In genomic region chr10:74680559-74680958, GRCm38 (mm10) we compare ENCODE assay signal across 11 mouse cellular contexts.
A peak's percentile ranks its signal among the peaks of the same experiment; 100 is the strongest.
DNase-seq lines count a peak whose midpoint lies in the region; ATAC-seq lines count a peak whose summit lies in the region.
"Had no signal": no experiment of that assay in that cellular context is flagged by ENCODE, and none has a peak within 500 bp of the region (broad histone marks: within the 10 kb centered on the region; RNA-seq: fewer than 3 reads in every experiment).

No protein-coding gene starts in this region.

- 32% methylated on average over 1 of the region's 1 CpGs for WGBS in neural tube, embryonic 15.5 days
- 15% methylated on average over 1 of the region's 1 CpGs for WGBS in embryonic facial prominence, embryonic 14.5 days
- whole genome bisulfite sequencing in forebrain, embryonic 12.5 days = 43% methylated on average over 1 of the region's 1 CpGs

- H3K4me2 ChIP-seq in neural tube, embryonic 15.5 days = no peak overlapping the region
- no peak overlapping the region for H3K4me2 ChIP-seq in embryonic facial prominence, embryonic 14.5 days (ENCODE audit: low read depth, low read length)
- no peak overlapping the region for H3K4me2 ChIP-seq in forebrain, embryonic 12.5 days
- H3K4me2 ChIP-seq: liver, embryonic 13.5 days; neural tube, embryonic 12.5 days had no signal

- peak; percentile 17 for DNase-seq in neural tube, embryonic 10.5 days (ENCODE audit: extremely low spot score, low spot score)
- DNase-seq in embryonic facial prominence, embryonic 14.5 days (ENCODE audit: low spot score) = peak; percentile 38
- peak; percentile 6 to 17 for DNase-seq in kidney, postnatal 4 days
- DNase-seq in layer of hippocampus, postnatal 25 days (ENCODE audit: extremely low spot score in 1 of 2, low spot score in 1 of 2) = no peak
- no peak for DNase-seq in MN1 (ENCODE audit: low spot score)
- DNase-seq: cerebellum, postnatal 25 days; liver, embryonic 13.5 days; right cerebral cortex, postnatal 4 days had no signal

- no peaks in the 10 kb centered on the region for H3K27me3 ChIP-seq in neural tube, embryonic 15.5 days (replicated peaks)
- H3K27me3 ChIP-seq in embryonic facial prominence, embryonic 14.5 days (replicated peaks; ENCODE audit: control insufficient read depth, insufficient read depth, low read length) = no peaks in the 10 kb centered on the region
- H3K27me3 ChIP-seq in forebrain, embryonic 12.5 days = no peaks in the 10 kb centered on the region
- H3K27me3 ChIP-seq: liver, embryonic 13.5 days; neural tube, embryonic 12.5 days had no signal

- H3K9me3 ChIP-seq in neural tube, embryonic 15.5 days (replicated peaks) = no peaks in the 10 kb centered on the region
- no peaks in the 10 kb centered on the region for H3K9me3 ChIP-seq in embryonic facial prominence, embryonic 14.5 days (ENCODE audit: control insufficient read depth, low read length)
- H3K9me3 ChIP-seq in forebrain, embryonic 12.5 days = no peaks in the 10 kb centered on the region
- H3K9me3 ChIP-seq: neural tube, embryonic 12.5 days had no signal

- H3K4me1 ChIP-seq in neural tube, embryonic 15.5 days = no peaks in the 10 kb centered on the region
- peaks cover 7% of the 10 kb centered on the region; the same call in 1 of the 2 replicates for H3K4me1 ChIP-seq in embryonic facial prominence, embryonic 14.5 days (ENCODE audit: control insufficient read depth, insufficient read depth, low read length)
- H3K4me1 ChIP-seq in forebrain, embryonic 12.5 days = no peaks in the 10 kb centered on the region
- H3K4me1 ChIP-seq: liver, embryonic 13.5 days; neural tube, embryonic 12.5 days had no signal

- H3K9ac ChIP-seq in neural tube, embryonic 15.5 days (replicated peaks) = no peak overlapping the region
- H3K9ac ChIP-seq in embryonic facial prominence, embryonic 14.5 days (ENCODE audit: low read depth, low read length) = no peak overlapping the region
- no peak overlapping the region for H3K9ac ChIP-seq in forebrain, embryonic 12.5 days
- H3K9ac ChIP-seq: liver, embryonic 13.5 days; neural tube, embryonic 12.5 days had no signal

- ATAC-seq in neural tube, embryonic 15.5 days (ENCODE audit: low FRiP score) = no peak
- 0 out of 2 replicates have a peak, but pooled peaks have one; percentile 37 for ATAC-seq in embryonic facial prominence, embryonic 14.5 days (ENCODE audit: low read depth)
- ATAC-seq in forebrain, embryonic 12.5 days (ENCODE audit: low FRiP score) = no peak

- H3K36me3 ChIP-seq in neural tube, embryonic 15.5 days = no peaks in the 10 kb centered on the region
- H3K36me3 ChIP-seq in embryonic facial prominence, embryonic 14.5 days (ENCODE audit: control insufficient read depth, insufficient read depth, low read length) = no peaks in the 10 kb centered on the region
- H3K36me3 ChIP-seq in forebrain, embryonic 12.5 days (replicated peaks) = no peaks in the 10 kb centered on the region
- H3K36me3 ChIP-seq: liver, embryonic 13.5 days; neural tube, embryonic 12.5 days had no signal

- H3K27ac ChIP-seq in neural tube, embryonic 15.5 days (replicated peaks) = no peak overlapping the region
- no peak overlapping the region; the same call in 1 of the 2 replicates for H3K27ac ChIP-seq in embryonic facial prominence, embryonic 14.5 days (replicated peaks; ENCODE audit: low read depth, low read length)
- H3K27ac ChIP-seq in forebrain, embryonic 12.5 days = no peak overlapping the region
- H3K27ac ChIP-seq: liver, embryonic 13.5 days; neural tube, embryonic 12.5 days had no signal

- H3K4me3 ChIP-seq in neural tube, embryonic 15.5 days (replicated peaks) = no peak overlapping the region
- H3K4me3 ChIP-seq in embryonic facial prominence, embryonic 14.5 days (ENCODE audit: low read depth, low read length) = no peak overlapping the region
- H3K4me3 ChIP-seq in forebrain, embryonic 12.5 days (replicated peaks) = no peak overlapping the region
- H3K4me3 ChIP-seq: liver, embryonic 13.5 days; neural tube, embryonic 12.5 days had no signal

Comparison
In these comparisons a context has a peak if more than half of its experiments do, and no peak if none do; other contexts are left out.
1. DNase-seq: peak in neural tube, embryonic 10.5 days (single experiment), embryonic facial prominence, embryonic 14.5 days (single experiment) and kidney, postnatal 4 days (2 of 2); none in layer of hippocampus, postnatal 25 days (0 of 2) and MN1 (single experiment).